Mouse (Mus musculus) adrenal gland, adult 2 months (tissue): ENCODE measurements around the gene Nutf2. TPM values are rescaled to one million over a fixed set of nuclear protein-coding genes. Genes with fewer than 3 reads are reported as not detected.
"Not testable (repeated sequence)": the region's sequence is repeated elsewhere in the genome, so short reads cannot be mapped to it uniquely, and the experiment has no call there.

ENCODE experiments used
- DNase-seq: peaks from one replicate; pipeline ENCODE4 v3.0.0; 2021
- long read RNA-seq: library from polyadenylated mRNA; stranded (forward); transcript quantifications from one replicate; pipeline ENCODE4 v2.0.0, GENCODE M21; 2021
- polyA plus RNA-seq: library from polyadenylated mRNA; depleted of rRNA; stranded (reverse); fragments of >200 nt; gene quantifications from 2 replicates; pipeline ENCODE4 v1.2.3, GENCODE M21; 2012; rRNA removed
- total RNA-seq, 2 experiments: library from RNA; stranded (reverse); gene quantifications; 2 replicates each; pipeline ENCODE4 v1.2.3; 2021

The Nutf2 gene
- total RNA-seq (10 to 100 TPM; 30.2 to 44.0 TPM), polyA plus RNA-seq (19.3 and 24.8 TPM in 2 replicates)
- long read RNA-seq, transcript Nutf2-201 (5 exons, 948 nt) = major isoform, 88 of 94 reads
- long read RNA-seq, partial matches to known transcripts = 2 of 94 reads
- long read RNA-seq, other reads (novel, unspliced or antisense) = 2 of 94 reads

GRCm38 (mm10) chr8:105860143-105860981 lies at the start of gene Nutf2:
Nutf2 (plus strand) TSS chr8:105860580.
- DNase-seq = peak; percentile 98

- no peak for DNase-seq
Observed at GRCm38 (mm10) chr8:105811061-105811460, 49.3 kb upstream of the Nutf2 start.

GRCm38 (mm10) chr8:105811543-105811942 lies 48.8 kb upstream of the Nutf2 start:
- no peak for DNase-seq

DNA sequence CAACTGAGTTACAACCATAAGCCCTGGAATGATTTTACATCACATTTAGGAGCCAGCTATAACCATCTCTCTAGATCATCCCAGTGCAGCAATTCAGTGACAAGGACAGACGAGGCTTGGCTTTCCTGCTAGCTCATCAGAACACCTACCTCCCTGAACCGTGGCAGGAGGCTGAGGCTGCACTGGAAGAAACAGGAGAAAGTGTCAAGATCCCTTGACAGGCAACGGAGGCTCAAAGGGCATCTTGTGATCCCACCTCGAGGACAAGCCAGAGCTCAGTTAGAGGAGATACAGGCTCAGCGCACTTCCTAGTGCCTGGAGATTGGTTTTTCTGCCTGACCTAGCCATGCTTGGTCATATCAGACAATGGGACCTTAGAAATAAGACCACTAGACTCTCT lies 47.9 kb upstream of the Nutf2 start:
- no peak for DNase-seq

DNA sequence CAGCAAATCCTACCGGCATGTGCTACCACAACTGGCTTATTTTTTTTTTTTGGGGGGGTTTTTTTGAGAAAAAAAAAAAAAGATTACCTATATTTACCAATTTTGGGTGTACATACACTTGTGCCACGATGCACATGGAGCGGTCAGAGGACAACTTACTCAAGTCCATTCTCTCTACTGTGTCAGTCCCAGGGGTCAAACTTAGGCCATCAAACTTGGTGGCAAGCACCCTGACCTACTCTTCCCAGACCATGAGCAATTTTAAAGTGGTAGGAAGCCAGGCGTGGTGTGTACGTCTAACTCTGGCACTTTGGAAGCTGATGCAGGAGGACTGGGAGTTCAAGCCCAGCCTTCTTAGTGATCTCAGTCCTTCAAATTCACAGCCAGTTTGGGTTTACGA lies 47.1 kb upstream of the Nutf2 start:
- DNase-seq = no peak

- DNase-seq = no peak
Observed at GRCm38 (mm10) chr8:105819659-105820058, 40.7 kb upstream of the Nutf2 start.

DNA sequence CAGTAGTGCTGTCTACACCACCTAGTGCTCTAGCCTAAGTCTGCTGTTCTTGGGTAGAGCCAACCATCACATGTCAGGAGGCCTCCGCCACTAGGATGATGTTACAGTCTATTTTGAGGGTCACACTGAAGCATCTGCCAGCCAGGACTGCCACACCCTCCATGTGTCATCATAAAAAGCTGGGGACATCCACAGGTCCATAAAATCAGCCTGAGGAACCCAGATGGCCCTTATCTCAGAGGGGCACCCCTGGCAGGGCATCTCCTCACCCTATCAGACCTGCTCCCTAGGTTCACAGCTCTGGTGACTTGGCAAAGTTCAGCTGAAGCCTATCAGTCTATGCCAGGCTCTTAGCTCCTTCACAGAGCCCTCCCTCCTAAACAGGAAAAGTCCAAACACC lies 39.5 kb upstream of the Nutf2 start:
- DNase-seq = no peak

GRCm38 (mm10) chr8:105825506-105825905 lies 34.9 kb upstream of the Nutf2 start:
- peak; percentile 33 for DNase-seq

- DNase-seq = no peak
Observed at GRCm38 (mm10) chr8:105826379-105826778, 34.0 kb upstream of the Nutf2 start.

- peak; percentile 97 for DNase-seq
Observed at GRCm38 (mm10) chr8:105826861-105827848, 33.2 kb upstream of the Nutf2 start, which contains the start of the genes Ranbp10 and Tsnaxip1. Ranbp10 (minus strand) TSS chr8:105827350. Tsnaxip1 (plus strand) TSS chr8:105827731.

- DNase-seq = not testable (repeated sequence)
Observed at GRCm38 (mm10) chr8:105833740-105834139, 26.6 kb upstream of the Nutf2 start.

DNA sequence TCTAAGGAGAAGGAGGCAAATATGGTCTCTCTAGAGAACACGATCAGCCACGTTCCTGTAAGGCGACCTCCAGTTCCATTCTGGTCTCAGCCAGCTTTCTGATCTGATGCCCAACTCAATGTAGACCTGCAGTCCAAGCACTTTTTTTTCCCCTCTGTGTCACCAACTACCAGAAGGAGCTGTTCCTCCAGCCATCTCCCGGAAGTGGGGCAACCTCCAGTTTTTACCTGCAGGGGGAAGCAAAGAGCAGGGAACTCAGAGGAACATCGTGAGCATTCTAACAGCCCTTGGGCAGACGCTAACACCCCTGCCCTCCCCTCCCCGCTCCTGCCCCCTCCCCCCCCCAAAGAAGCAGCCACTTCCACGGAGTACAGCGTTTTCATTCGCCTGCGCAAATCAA lies 25.1 kb upstream of the Nutf2 start:
- peak; percentile 81 for DNase-seq

DNA sequence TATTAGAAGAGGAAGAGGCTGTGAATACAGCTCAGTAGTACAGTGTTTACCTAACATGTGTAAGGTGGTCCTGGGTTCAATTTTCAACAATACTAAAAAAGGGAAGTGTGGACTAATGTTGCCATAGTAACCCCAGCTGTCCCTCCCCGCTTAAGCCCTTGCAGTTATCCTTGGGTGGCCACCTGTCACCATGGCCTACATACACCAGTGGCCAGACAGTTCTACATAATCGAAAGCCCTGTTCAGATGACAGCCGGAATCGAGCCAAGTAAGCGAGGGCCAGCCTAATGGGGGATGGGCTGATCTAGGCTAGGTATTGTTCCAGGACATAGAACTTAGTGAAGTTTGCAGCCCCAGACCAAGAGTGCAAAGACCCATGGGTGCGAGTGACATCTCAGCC lies 23.4 kb upstream of the Nutf2 start:
- DNase-seq = no peak

DNA sequence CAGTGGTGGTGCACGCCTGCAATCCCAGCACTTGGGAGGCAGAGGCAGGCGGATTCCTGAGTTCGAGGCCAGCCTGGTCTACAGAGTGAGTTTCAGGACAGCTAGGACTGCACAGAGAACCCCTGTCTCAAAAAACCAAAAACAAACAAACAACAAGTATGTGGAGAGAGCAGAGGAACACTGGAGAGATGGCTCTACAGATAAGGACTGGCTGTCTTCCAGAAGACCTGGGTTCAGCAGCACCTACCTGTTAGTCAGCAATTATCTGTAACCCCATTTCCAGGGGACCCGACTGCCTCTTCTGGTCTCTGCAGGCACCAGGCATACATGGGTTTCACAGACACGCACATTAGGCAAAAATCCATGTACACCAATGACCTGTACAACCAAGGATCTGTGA lies 21.2 kb upstream of the Nutf2 start:
- DNase-seq = no peak

DNA sequence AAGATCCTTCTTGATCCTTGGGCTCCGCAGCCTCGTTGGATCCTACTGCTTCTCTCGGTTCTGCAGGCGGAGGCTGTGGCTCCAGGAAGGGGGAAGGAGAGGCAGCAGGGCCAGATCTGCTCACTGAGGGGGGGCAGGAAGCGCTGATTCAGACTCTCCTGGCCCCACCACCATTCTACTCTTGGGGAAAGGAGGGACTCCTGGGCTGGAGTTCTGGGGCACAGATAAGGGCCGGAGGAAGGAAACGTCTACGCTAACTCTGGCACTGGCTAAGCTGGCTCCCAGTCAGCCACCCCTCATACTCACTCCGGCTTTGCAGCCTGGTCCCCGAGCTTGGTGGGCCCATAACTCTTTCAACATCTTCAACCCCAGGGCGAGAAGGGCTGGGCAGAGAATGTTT lies 13.7 kb upstream of the Nutf2 start:
- no peak for DNase-seq

- no peak for DNase-seq
Observed at GRCm38 (mm10) chr8:105850014-105850413, 10.4 kb upstream of the Nutf2 start.

DNA sequence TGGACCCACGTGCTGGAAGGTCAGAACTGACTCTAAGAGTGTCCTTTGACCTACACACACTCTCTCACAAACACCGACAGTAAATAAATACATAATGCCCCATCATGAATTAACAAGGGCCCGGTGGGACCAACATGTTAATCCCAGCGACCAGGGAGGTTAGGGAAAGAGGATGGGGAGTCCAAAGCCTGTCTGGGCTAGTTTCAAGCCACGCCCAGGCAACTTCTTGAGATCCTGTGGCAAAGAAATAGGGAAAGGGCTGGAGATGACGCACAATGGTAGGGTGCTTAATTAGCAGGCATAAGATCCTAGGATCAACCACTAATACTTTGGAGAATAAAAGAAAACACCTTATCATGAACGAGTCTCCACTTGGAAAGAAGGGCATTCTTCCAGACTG lies 9.8 kb upstream of the Nutf2 start:
- no peak for DNase-seq

DNA sequence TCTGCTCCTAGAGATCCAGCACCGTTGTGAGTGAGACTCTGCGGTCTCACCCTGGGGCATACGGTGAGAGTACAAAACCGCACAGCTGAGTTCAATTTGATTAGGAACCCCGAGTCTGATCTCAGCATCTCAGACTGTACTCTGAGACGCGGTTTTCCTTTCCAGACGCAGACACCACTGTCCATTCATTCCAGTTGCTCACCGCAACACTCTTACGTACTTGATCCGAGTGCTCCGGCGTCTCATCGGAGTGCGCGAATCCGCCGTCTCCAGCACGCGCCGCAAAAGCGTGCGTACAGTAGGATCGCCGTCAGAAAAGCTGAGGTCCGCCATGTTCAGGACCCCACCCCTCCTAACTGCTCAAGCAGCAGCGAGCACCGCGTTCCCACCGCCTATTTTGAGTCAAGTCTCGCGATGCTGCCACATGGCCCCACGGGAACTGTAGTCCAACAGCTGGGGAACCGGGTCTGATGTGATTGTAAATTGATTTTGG lies 8.7 kb upstream of the Nutf2 start:
- peak; percentile 92 for DNase-seq

GRCm38 (mm10) chr8:105852146-105852729 lies 8.1 kb upstream of the Nutf2 start:
- DNase-seq = no peak

DNA sequence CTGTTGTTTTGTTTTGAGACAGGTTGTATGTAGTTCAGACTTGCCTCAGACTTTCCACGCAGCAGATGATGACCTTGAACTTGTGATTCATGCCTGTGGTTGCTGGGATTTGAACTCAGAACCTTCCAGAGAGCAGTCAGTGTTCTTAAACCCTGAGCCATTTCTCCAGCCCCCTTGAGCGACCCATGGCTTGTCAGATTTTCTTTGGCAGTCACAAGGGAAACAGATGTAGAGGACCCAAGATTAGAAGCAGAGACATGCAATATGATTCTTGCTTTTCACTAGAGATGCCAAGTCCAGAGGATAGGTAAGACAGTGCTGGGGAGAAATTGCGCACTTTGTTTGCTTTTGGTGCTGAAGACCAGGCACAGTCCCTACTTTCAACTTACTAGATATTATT lies 7.2 kb upstream of the Nutf2 start, which contains the start of gene Cenpt:
Gene Cenpt (minus strand): TSS at position 101 of the 400 bp plus-strand sequence.
- DNase-seq = no peak

GRCm38 (mm10) chr8:105854303-105854702 lies 6.1 kb upstream of the Nutf2 start:
- no peak for DNase-seq
